Mouse (Mus musculus) pancreas, adult 10 weeks (tissue): ENCODE measurements around the gene Prpsap1. TPM values are rescaled to one million over a fixed set of nuclear protein-coding genes. Genes with fewer than 3 reads are reported as not detected.

Experiments
- polyA plus RNA-seq: library from polyadenylated mRNA; stranded (reverse); fragments of 350-450 nt; fragmentation: Illumina TruSeq; extraction: RNeasy Lipid Tissue Mini Kit (QIAGEN cat#74804); gene quantifications from one replicate; pipeline ENCODE4 v1.2.3, GENCODE M21; 2015; ENCODE audit warnings: low read depth, low replicate concordance; ENCODE audit not compliant: insufficient read depth

Prpsap1 gene
- polyA plus RNA-seq, result 59.0 TPM

GRCm38 (mm10) chr11:116493795-116494252 is at the start of gene Prpsap1:
TSS of gene Prpsap1 (minus strand) at chr11:116494202.

DNA sequence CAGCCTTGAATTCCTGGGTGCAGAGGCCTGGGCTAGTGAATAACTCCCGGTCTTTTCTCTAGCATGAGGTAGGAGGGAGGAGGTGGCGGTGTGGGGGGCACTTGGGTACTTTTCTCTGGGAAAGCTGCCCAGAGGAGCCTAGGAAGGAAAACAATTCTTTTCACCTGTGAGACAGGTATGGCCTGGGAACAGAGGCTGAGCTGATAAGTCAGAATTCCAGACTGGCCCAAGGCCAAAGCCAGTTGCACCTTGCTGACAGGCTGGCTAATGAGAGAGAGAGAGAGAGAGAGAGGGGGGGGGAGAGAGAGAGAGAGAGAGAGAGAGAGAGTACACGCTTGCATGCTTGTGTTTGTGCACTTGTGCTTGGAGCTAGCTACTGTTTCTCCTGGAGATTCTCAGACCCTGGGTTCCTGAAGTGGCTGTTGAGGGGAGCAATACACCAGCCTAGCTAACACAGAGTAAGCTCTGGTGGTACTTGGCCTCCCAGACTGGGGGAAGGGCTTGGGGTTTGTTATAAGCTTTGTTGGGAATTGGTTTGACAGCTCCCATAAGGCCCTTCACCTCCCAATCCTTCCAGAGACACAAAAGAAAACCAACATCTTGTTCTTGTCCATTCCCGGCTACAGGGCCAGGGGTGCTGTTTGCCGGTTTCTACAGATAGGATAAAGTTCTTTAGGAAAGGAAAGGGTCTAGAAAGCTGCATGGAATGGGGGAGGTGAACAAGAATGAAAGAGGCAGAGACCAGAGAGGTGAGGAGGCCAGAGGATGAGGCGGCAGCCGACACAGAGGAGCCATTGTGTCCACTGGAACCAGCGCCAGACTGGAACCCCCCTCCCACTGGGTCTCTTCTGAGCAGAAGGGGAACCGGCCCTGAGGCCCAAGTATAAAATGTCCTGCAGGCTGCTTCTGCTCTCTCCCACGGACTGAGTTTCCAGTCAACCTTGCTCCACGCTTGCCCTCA is 36.5 kb upstream of the Prpsap1 start, which contains the start of gene Sphk1:
Gene Sphk1, plus strand, starts transcription at position 739 of the 961 bp plus-strand sequence.

GRCm38 (mm10) chr11:116466141-116466540 is 27.9 kb downstream of the Prpsap1 start, which contains the start of gene Qrich2:
TSS of gene Qrich2 (minus strand) at chr11:116466241.

DNA sequence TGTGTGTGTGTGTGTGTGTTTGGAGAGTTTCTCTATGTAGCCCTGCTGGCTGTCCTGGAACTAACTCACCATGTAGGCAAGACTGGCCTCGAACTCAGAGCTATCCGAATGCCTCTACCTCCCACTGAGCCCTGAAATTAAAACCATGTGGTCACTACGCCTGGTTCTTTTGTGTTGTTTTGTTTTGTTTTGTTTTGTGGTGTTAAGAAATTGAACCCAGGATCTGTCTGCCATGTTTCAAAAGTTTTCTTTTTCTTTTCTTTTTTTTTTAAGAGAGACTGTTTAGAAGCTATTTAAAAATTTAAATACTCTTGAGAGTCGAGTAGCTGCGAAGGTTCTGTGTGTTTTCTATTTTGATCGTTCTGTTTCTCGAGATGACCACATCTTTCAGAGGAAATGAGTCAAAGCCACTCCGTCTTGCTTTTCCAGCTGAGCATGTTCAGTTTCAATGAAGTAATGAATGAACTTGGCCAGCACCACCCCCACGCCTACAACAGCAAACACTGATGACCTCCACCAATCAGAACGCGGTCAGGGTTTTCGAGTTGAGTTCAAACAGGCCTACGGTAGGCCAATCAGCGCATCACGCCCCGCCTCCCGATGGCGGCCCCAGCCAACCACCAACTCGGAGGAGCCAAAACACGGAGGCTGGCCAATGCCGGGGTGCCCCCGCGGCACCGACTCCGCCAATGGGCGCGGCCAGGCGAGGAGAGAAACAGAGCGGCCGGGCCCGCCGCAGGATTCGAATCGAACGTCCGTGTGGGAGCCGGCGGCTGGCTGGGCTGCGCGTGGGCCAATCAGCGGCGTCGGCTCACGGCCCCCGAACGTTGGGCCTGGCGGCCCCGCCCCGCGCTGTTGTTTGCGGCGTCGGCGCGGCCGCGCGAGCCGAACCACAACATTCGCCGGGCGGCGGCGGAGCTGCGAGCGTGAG is 60.4 kb downstream of the Prpsap1 start, which contains the start of gene Ubald2:
Gene Ubald2, plus strand, starts transcription at position 739 of the 931 bp plus-strand sequence.

Other genes with a start within 250 kb of the Prpsap1 start
- 30.8 TPM for gene Srp68, start 220.0 kb downstream of the Prpsap1 start, polyA plus RNA-seq
- not detected for gene Galr2, start 213.3 kb downstream of the Prpsap1 start, polyA plus RNA-seq
- 9.2 TPM for gene Exoc7, start 187.0 kb downstream of the Prpsap1 start, polyA plus RNA-seq
- 1.4 TPM for gene Foxj1, start 158.8 kb downstream of the Prpsap1 start, polyA plus RNA-seq
- 1.6 TPM for gene Rnf157, start 81.2 kb downstream of the Prpsap1 start, polyA plus RNA-seq
- gene Ubald2, start 60.1 kb downstream of the Prpsap1 start, polyA plus RNA-seq, result 10.8 TPM
- not detected for gene Qrich2, start 28.0 kb downstream of the Prpsap1 start, polyA plus RNA-seq
- 4.7 TPM for gene Sphk1, start 36.7 kb upstream of the Prpsap1 start, polyA plus RNA-seq
- gene Ube2o, start 87.2 kb upstream of the Prpsap1 start, polyA plus RNA-seq, result 8.1 TPM
- gene Aanat, start 92.2 kb upstream of the Prpsap1 start, polyA plus RNA-seq, result not detected
- gene Rhbdf2, start 132.8 kb upstream of the Prpsap1 start, polyA plus RNA-seq, result 5.8 TPM
- gene Prcd, start 159.3 kb upstream of the Prpsap1 start, polyA plus RNA-seq, result not detected
- gene Cygb, start 160.1 kb upstream of the Prpsap1 start, polyA plus RNA-seq, result 17.1 TPM